Mouse (Mus musculus) E14TG2a.4 (cell line): ENCODE results near the gene Prkn.

ENCODE experiments used
- H3K27me3 ChIP-seq: 2 replicates; pipeline ENCODE4 v1.6.1; 2014; ENCODE audit warnings: low read length, control low read depth; ENCODE audit not compliant: insufficient read depth
- H3K36me3 ChIP-seq: 2 replicates; pipeline ENCODE4 v1.6.1; 2014; ENCODE audit warnings: low read length, control low read depth; ENCODE audit not compliant: insufficient read depth
- H3K4me1 ChIP-seq: replicated peaks from 2 replicates; pipeline ENCODE4 v1.6.1; 2014; ENCODE audit warnings: low read depth, low read length, control low read depth
- H3K4me3 ChIP-seq: replicated peaks from 2 replicates; pipeline ENCODE4 v1.5.1; 2014; ENCODE audit warnings: mild to moderate bottlenecking, low read length
- H3K9me3 ChIP-seq: 2 replicates; pipeline ENCODE4 v1.6.1; 2014; ENCODE audit warnings: low read length, control low read depth
- CTCF ChIP-seq: conservative IDR thresholded peaks from 2 replicates; pipeline ENCODE4 v1.5.1; 2014; ENCODE audit warnings: low read length
- NANOG ChIP-seq: IDR thresholded peaks from 2 replicates; pipeline ENCODE4 v1.6.1; 2014; ENCODE audit warnings: borderline replicate concordance, low read length, mixed read lengths
- POU5F1 ChIP-seq: IDR thresholded peaks from 2 replicates; pipeline ENCODE4 v1.6.1; 2014; ENCODE audit warnings: low read length, borderline replicate concordance

The Prkn gene

GRCm38 (mm10) chr17:11417150-11417549 lies 577.0 kb downstream of the Prkn start:
- no peak overlapping the region for H3K4me3 ChIP-seq
- H3K4me1 ChIP-seq = no peaks in the 10 kb centered on the region
- H3K9me3 ChIP-seq = no peaks in the 10 kb centered on the region
- no peaks in the 10 kb centered on the region for H3K27me3 ChIP-seq
- H3K36me3 ChIP-seq = no peaks in the 10 kb centered on the region
- TF ChIP-seq CTCF (no peak), NANOG (no peak), POU5F1 (no peak)

GRCm38 (mm10) chr17:11419484-11419883 lies 579.3 kb downstream of the Prkn start:
- H3K4me1 ChIP-seq = no peaks in the 10 kb centered on the region
- H3K27me3 ChIP-seq = no peaks in the 10 kb centered on the region
- no peaks in the 10 kb centered on the region for H3K36me3 ChIP-seq
- no peaks in the 10 kb centered on the region for H3K9me3 ChIP-seq
- H3K4me3 ChIP-seq = no peak overlapping the region
- TF ChIP-seq POU5F1 (no peak), CTCF (no peak), NANOG (no peak)

- Histone ChIP-seq H3K27me3 (no peaks in the 10 kb centered on the region), H3K36me3 (no peaks in the 10 kb centered on the region), H3K4me1 (no peaks in the 10 kb centered on the region), H3K9me3 (no peaks in the 10 kb centered on the region), H3K4me3 (no peak overlapping the region)
- TF ChIP-seq POU5F1 (no peak), CTCF (no peak), NANOG (no peak)
These were observed 580.7 kb downstream of the Prkn start for GRCm38 (mm10) chr17:11420839-11421238.

GRCm38 (mm10) chr17:11421264-11421940 lies 581.2 kb downstream of the Prkn start:
- no peak for TF ChIP-seq NANOG
- TF ChIP-seq POU5F1 = no peak
- TF ChIP-seq CTCF = no peak
- H3K36me3 ChIP-seq = no peaks in the 10 kb centered on the region
- H3K9me3 ChIP-seq = no peaks in the 10 kb centered on the region
- H3K4me3 ChIP-seq = no peak overlapping the region
- no peaks in the 10 kb centered on the region for H3K4me1 ChIP-seq
- H3K27me3 ChIP-seq = no peaks in the 10 kb centered on the region

DNA sequence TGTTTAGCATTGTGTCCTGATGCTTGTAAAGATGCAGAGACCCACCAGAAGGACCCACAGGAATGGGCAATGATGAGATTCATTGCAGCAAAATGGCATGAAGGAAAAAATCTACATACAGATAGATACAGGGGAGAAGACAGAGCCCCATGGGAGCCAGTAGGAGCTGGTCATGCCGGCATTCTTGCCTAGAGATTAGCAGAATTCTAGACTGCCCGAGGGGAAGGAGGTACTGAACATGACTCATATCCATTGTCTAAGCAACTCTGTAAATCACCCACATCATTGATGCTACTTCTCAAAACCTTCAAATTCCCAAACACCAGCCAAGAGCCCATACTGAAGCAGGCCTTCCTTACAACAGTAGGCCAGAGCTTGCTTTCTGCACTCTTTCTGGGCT lies 591.1 kb downstream of the Prkn start:
- H3K4me1 ChIP-seq = no peaks in the 10 kb centered on the region
- H3K4me3 ChIP-seq = no peak overlapping the region
- no peaks in the 10 kb centered on the region for H3K27me3 ChIP-seq
- no peak for TF ChIP-seq CTCF
- TF ChIP-seq NANOG = no peak
- no peak for TF ChIP-seq POU5F1
- H3K9me3 ChIP-seq = peaks cover 18% of the 10 kb centered on the region
- H3K36me3 ChIP-seq = no peaks in the 10 kb centered on the region

- Histone ChIP-seq H3K9me3 (peaks cover 18% of the 10 kb centered on the region), H3K27me3 (no peaks in the 10 kb centered on the region), H3K4me1 (no peaks in the 10 kb centered on the region), H3K4me3 (no peak overlapping the region), H3K36me3 (no peaks in the 10 kb centered on the region)
- TF ChIP-seq NANOG (no peak), CTCF (no peak), POU5F1 (no peak)
These were observed 592.4 kb downstream of the Prkn start for GRCm38 (mm10) chr17:11432593-11432992.

DNA sequence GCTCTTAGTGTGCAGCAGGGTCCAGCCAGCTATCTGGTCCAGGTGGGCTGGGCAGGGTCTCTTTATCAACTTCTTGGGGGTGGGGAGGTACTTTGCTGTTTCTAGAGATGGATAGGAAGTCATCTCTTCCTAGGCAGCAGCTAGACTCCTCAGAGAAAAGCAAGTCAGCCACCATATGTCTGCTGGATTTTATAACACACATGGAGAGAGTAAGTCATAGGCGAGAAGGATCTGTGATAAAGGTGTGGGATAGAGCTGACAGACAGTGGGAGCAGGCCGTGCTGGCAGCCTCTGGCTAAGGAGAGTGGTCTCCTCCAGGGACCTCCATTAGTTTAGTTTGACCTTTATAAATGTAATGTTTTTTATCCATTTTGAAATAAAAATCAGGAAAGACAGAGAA lies 622.5 kb downstream of the Prkn start:
- Histone ChIP-seq H3K27me3 (no peaks in the 10 kb centered on the region), H3K4me1 (no peaks in the 10 kb centered on the region), H3K4me3 (no peak overlapping the region), H3K36me3 (no peaks in the 10 kb centered on the region), H3K9me3 (no peaks in the 10 kb centered on the region)
- TF ChIP-seq NANOG = no peak
- no peak for TF ChIP-seq CTCF
- TF ChIP-seq POU5F1 = no peak

GRCm38 (mm10) chr17:11466095-11466494 lies 625.9 kb downstream of the Prkn start:
- no peak for TF ChIP-seq NANOG
- TF ChIP-seq CTCF = no peak
- no peak for TF ChIP-seq POU5F1
- H3K36me3 ChIP-seq = no peaks in the 10 kb centered on the region
- no peaks in the 10 kb centered on the region for H3K9me3 ChIP-seq
- no peaks in the 10 kb centered on the region for H3K4me1 ChIP-seq
- H3K27me3 ChIP-seq = no peaks in the 10 kb centered on the region
- no peak overlapping the region for H3K4me3 ChIP-seq

- Histone ChIP-seq H3K4me3 (no peak overlapping the region), H3K4me1 (no peaks in the 10 kb centered on the region), H3K9me3 (no peaks in the 10 kb centered on the region), H3K27me3 (no peaks in the 10 kb centered on the region), H3K36me3 (no peaks in the 10 kb centered on the region)
- TF ChIP-seq POU5F1 (no peak), NANOG (no peak), CTCF (no peak)
These were observed 628.4 kb downstream of the Prkn start for GRCm38 (mm10) chr17:11468624-11469023.
